Mouse (Mus musculus): ENCODE results near the gene Fbxw11.

DNA sequence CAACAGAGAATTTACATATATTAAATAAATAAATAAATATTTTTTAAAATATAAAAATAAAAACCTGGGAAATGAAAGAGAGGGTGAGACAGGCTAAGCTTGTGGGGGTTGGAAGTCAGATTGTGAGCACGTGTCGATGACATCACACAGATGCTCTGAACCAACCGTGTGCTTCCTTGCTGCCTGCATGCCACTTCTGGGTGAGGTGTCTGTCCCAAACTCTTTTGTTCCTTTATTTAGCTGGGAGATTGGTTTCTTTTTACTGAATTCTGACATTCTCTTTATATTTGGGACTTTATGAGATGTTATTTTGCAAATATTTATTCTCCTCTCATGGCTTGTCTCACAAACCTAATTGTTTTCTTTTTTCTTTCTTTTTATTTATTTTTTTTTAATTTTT lies 36.6 kb upstream of the Fbxw11 start:
- TF ChIP-seq CHD2 (IDR thresholded peaks at IDR 0.05; ENCODE audit: low read depth, low read length): no peak
- no peak for TF ChIP-seq HCFC1 (IDR thresholded peaks at IDR 0.05; ENCODE audit: borderline replicate concordance, insufficient read depth, low read length)
- no peak for TF ChIP-seq ZC3H11A (IDR thresholded peaks at IDR 0.05; ENCODE audit: borderline replicate concordance, low read depth, low read length)
- no peak for TF ChIP-seq ZNF384 (IDR thresholded peaks at IDR 0.05; ENCODE audit: low read depth, low read length)
